Mouse (Mus musculus): ENCODE data around the gene Dexi. TPM values are rescaled to one million over a fixed set of nuclear protein-coding genes. Genes with fewer than 3 reads are reported as not detected.

Gene Dexi
- total and polyA plus RNA-seq, 3 experiments: 9.3 to 17.8 TPM; not detected in 1

GRCm38 (mm10) chr16:10491716-10492115, 51.1 kb downstream of the Dexi start:
- TF ChIP-seq POLR2A (IDR thresholded peaks at IDR 0.05; ENCODE audit: control insufficient read depth in 1 of 2, insufficient read depth in 1 of 2, low read depth in 1 of 2, low read length in 2 of 2, poor library complexity in 1 of 2) (no peak), NELFE (IDR thresholded peaks at IDR 0.05; ENCODE audit: low read depth, low read length) (no peak), CTCF (IDR thresholded peaks at IDR 0.05 in 2 of 3, conservative IDR thresholded peaks at IDR 0.05 in 1 of 3; ENCODE audit: control insufficient read depth in 1 of 3, insufficient read depth in 1 of 3, low read depth in 2 of 3, low read length in 3 of 3, poor library complexity in 1 of 3, severe bottlenecking in 1 of 3) (no peak), EP300 (IDR thresholded peaks at IDR 0.05; ENCODE audit: low read depth in 1 of 2, low read length in 2 of 2) (no peak), MXI1 (IDR thresholded peaks at IDR 0.05; ENCODE audit: low read depth, low read length) (no peak), ZKSCAN1 (IDR thresholded peaks at IDR 0.05; ENCODE audit: low read depth, low read length) (no peak), POLR2AphosphoS2 (IDR thresholded peaks at IDR 0.05; ENCODE audit: low read length) (no peak), MYB (IDR thresholded peaks at IDR 0.05; ENCODE audit: low read depth, low read length) (no peak), GATA1 (IDR thresholded peaks at IDR 0.05; ENCODE audit: low read depth, low read length) (no peak), SMC3 (IDR thresholded peaks at IDR 0.05; ENCODE audit: low read depth, low read length) (no peak), RAD21 (IDR thresholded peaks at IDR 0.05; ENCODE audit: low read depth, low read length) (no peak), MEF2A (IDR thresholded peaks at IDR 0.05; ENCODE audit: extremely low read depth, insufficient replicate concordance, low read depth, low read length, poor library complexity, severe bottlenecking) (no peak), RCOR1 (IDR thresholded peaks at IDR 0.05; ENCODE audit: low read depth, low read length) (no peak), GABPA (IDR thresholded peaks at IDR 0.05; ENCODE audit: low read depth, low read length) (no peak), SIN3A (IDR thresholded peaks at IDR 0.05; ENCODE audit: low read length) (no peak), ELF1 (IDR thresholded peaks at IDR 0.05; ENCODE audit: low read depth, low read length) (no peak), USF2 (IDR thresholded peaks at IDR 0.05; ENCODE audit: borderline replicate concordance in 1 of 2, insufficient read depth in 1 of 2, low read depth in 1 of 2, low read length in 2 of 2) (no peak)
- Histone ChIP-seq H3K9ac (ENCODE audit: control insufficient read depth, low read depth, low read length, poor library complexity, severe bottlenecking) (no peak overlapping the region), H3K27me3 (ENCODE audit: control insufficient read depth in 1 of 2, insufficient read depth in 2 of 2, low read length in 2 of 2) (no peaks in the 10 kb centered on the region; a peak in 1 of 4 replicates), H3K79me2 (ENCODE audit: control insufficient read depth, insufficient read depth, low read length, poor library complexity) (no peaks in the 10 kb centered on the region), H3K9me3 (replicated peaks; ENCODE audit: insufficient read depth, low read length) (no peaks in the 10 kb centered on the region), H3K36me3 (ENCODE audit: control insufficient read depth in 1 of 2, insufficient read depth in 2 of 2, low read length in 2 of 2) (no peaks in the 10 kb centered on the region), H3K4me3 (ENCODE audit: control insufficient read depth in 1 of 2, insufficient read depth in 1 of 2, low read depth in 2 of 2, low read length in 2 of 2) (no peak overlapping the region), H3K27ac (ENCODE audit: control insufficient read depth, low read depth, low read length) (no peak overlapping the region), H3K4me1 (ENCODE audit: control insufficient read depth in 1 of 2, insufficient read depth in 2 of 2, low read length in 2 of 2) (no peaks in the 10 kb centered on the region)
- no peak for DNase-seq (ENCODE audit: low read depth, low spot score)

- Histone ChIP-seq H3K27me3 (ENCODE audit: control insufficient read depth in 1 of 2, insufficient read depth in 2 of 2, low read length in 2 of 2) (no peaks in the 10 kb centered on the region; a peak in 1 of 4 replicates), H3K27ac (ENCODE audit: control insufficient read depth, low read depth, low read length) (no peak overlapping the region), H3K36me3 (ENCODE audit: control insufficient read depth in 1 of 2, insufficient read depth in 2 of 2, low read length in 2 of 2) (no peaks in the 10 kb centered on the region), H3K4me1 (ENCODE audit: control insufficient read depth in 1 of 2, insufficient read depth in 2 of 2, low read length in 2 of 2) (no peaks in the 10 kb centered on the region), H3K9ac (ENCODE audit: control insufficient read depth, low read depth, low read length, poor library complexity, severe bottlenecking) (no peak overlapping the region), H3K9me3 (replicated peaks; ENCODE audit: insufficient read depth, low read length) (no peaks in the 10 kb centered on the region), H3K79me2 (ENCODE audit: control insufficient read depth, insufficient read depth, low read length, poor library complexity) (no peaks in the 10 kb centered on the region), H3K4me3 (ENCODE audit: control insufficient read depth in 1 of 2, insufficient read depth in 1 of 2, low read depth in 2 of 2, low read length in 2 of 2) (no peak overlapping the region)
- no peak for DNase-seq (ENCODE audit: low read depth, low spot score)
- no peak for TF ChIP-seq RAD21 (IDR thresholded peaks at IDR 0.05; ENCODE audit: low read depth, low read length)
- TF ChIP-seq NRF1 (IDR thresholded peaks at IDR 0.05; ENCODE audit: insufficient read depth, low read depth, low read length, poor library complexity, severe bottlenecking): no peak
- TF ChIP-seq GATA1 (IDR thresholded peaks at IDR 0.05; ENCODE audit: low read depth, low read length): no peak
- TF ChIP-seq KAT2A (conservative IDR thresholded peaks at IDR 0.05; ENCODE audit: low read depth, low read length): no peak
- TF ChIP-seq MYC (IDR thresholded peaks at IDR 0.05; ENCODE audit: low read depth, low read length): no peak
- TF ChIP-seq RCOR1 (IDR thresholded peaks at IDR 0.05; ENCODE audit: low read depth, low read length): no peak
- no peak for TF ChIP-seq MAZ (IDR thresholded peaks at IDR 0.05; ENCODE audit: low read depth, low read length)
- no peak for TF ChIP-seq ZMIZ1 (IDR thresholded peaks at IDR 0.05; ENCODE audit: low read depth, low read length)
- TF ChIP-seq TAL1 (IDR thresholded peaks at IDR 0.05; ENCODE audit: low read length): no peak
Observed at GRCm38 (mm10) chr16:10490503-10491150, 52.2 kb downstream of the Dexi start.
